Mouse (Mus musculus) bone marrow, adult 2 months (tissue): ENCODE results near the gene Tnni3k.

Source experiments
- CTCF ChIP-seq: fragments of 200-500 bp; IDR thresholded peaks from 2 replicates; pipeline ENCODE4 v1.5.1; 2011; ENCODE audit warnings: low read length, control low read depth; ENCODE audit not compliant: control insufficient read depth, insufficient read depth
- POLR2A ChIP-seq: fragments of 200-500 bp; IDR thresholded peaks from 2 replicates; pipeline ENCODE4 v1.6.1; 2011; ENCODE audit warnings: low read depth, mild to moderate bottlenecking, control low read depth, low read length, borderline replicate concordance; ENCODE audit not compliant: control insufficient read depth

- TF ChIP-seq POLR2A = no peak
- TF ChIP-seq CTCF = no peak
Observed at GRCm38 (mm10) chr3:154763374-154763773, 291.8 kb downstream of the Tnni3k start.
